Mouse (Mus musculus): ENCODE results near the gene Ttn.
"Not testable (repeated sequence)": the region's sequence is repeated elsewhere in the genome, so short reads cannot be mapped to it uniquely, and the experiment has no call there.

Gene Ttn

DNA sequence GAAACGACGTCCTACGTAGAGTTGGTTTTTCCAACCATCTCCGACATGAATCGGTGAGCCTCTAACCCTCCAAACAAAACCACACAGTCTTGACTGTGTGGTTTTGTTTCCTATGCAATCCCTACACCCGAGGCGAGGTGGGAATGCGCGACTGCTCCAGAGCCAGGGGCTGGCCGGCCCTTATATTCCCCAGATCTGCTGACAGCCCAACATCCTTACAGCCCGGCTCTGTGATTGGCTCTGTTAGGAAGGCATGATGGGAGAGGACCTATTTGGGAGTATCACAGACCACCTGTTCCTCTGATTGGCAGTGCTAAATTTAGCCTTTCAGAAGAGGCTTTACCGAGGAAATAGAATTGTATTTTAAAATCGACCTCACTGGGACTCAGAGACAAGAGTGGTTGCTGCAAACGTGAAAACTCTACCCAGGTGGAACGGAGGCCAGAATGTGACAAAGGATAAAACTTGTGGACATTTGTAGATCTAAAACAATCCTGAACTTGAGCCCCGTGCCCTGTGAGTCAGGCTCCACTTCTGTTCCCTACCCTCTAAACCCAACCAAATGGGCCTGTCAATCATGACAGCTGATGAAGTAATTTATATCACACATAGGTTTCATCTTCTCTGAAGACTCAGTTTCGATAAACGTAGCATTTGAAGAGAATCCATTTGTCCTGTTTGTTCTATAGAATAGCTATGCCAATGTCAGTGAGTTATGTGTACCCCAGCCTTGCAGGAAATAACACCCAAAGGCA lies at the start of gene Ttn:
Gene Ttn (minus strand): TSS at position 157 of the 755 bp plus-strand sequence.
- Histone ChIP-seq H3K27me3 (ENCODE audit: control insufficient read depth, insufficient read depth, low read length, poor library complexity, severe bottlenecking) (no peaks in the 10 kb centered on the region), H3K36me3 (ENCODE audit: control insufficient read depth, insufficient read depth, low read length, poor library complexity, severe bottlenecking) (no peaks in the 10 kb centered on the region)
- DNase-seq (ENCODE audit: low read depth, low spot score) = no peak

GRCm38 (mm10) chr2:77020649-77021048 lies 38.3 kb upstream of the Ttn start:
- Histone ChIP-seq H3K27me3 (ENCODE audit: control insufficient read depth, insufficient read depth, low read length, poor library complexity, severe bottlenecking) (no peaks in the 10 kb centered on the region), H3K36me3 (ENCODE audit: control insufficient read depth, insufficient read depth, low read length, poor library complexity, severe bottlenecking) (no peaks in the 10 kb centered on the region)
- no peak for DNase-seq (ENCODE audit: low read depth, low spot score)

DNA sequence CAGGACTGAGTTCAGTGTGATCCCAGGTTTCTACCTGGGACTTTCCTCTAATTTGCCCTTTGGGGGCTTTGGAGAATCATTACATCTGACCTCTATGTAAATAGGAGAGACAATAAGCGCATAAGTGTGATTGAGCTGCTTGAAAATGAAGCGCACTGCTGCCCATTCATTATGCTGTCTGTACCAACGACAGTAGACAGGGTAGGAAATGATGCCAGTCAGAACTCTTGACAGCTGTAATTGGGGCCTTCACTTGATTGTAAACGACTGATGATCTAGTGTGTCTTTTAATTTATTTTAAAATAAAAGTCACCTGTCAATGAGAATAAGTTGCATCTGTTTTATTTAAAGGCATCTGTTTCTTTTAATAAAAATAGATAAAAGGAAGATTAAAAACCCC lies 35.4 kb upstream of the Ttn start:
- no peaks in the 10 kb centered on the region for H3K36me3 ChIP-seq (ENCODE audit: control insufficient read depth, insufficient read depth, low read length, poor library complexity, severe bottlenecking)
- DNase-seq (ENCODE audit: low read depth, low spot score) = no peak
- no peaks in the 10 kb centered on the region for H3K27me3 ChIP-seq (ENCODE audit: control insufficient read depth, insufficient read depth, low read length, poor library complexity, severe bottlenecking)

DNA sequence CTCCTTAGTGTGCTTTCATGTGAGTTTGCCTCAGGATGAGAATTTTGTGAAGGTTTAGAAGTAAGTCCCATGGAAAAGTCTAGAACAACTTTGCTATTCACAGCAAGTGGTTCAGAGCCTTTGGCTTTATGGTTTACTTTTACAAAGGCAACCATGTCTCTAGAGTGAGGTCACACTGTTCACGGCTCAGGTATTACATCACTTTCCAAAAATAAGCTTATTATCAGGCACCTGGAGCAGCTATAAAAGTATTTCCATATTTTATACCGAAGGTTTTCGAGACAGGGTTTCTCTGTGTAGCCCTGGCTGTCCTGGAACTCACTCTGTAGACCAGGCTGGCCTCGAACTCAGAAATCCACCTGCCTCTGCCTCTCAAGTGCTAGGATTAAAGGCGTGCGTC lies 31.1 kb upstream of the Ttn start:
- DNase-seq (ENCODE audit: low read depth, low spot score); H3K27me3 ChIP-seq (ENCODE audit: control insufficient read depth, insufficient read depth, low read length, poor library complexity, severe bottlenecking); H3K36me3 ChIP-seq (ENCODE audit: control insufficient read depth, insufficient read depth, low read length, poor library complexity, severe bottlenecking): not testable (repeated sequence)

DNA sequence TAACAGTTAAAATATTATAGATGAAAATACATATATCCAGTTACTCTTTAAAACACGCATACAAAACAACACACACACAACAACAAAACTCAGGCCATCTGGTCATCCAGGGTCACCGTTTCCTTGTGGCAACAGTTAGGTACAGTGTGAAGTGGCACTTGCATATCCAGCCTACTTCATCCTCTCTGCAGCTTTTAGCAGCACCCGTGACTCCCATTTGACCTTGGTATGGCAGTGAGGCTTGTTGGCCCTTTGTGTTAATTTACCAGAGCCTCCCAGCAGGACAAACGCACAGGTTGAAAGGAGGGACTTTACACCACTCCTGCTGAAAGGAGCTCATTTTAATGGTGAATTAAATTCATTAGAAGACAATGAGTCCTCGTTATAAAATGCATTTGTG lies 29.6 kb upstream of the Ttn start:
- Histone ChIP-seq H3K27me3 (ENCODE audit: control insufficient read depth, insufficient read depth, low read length, poor library complexity, severe bottlenecking) (no peaks in the 10 kb centered on the region), H3K36me3 (ENCODE audit: control insufficient read depth, insufficient read depth, low read length, poor library complexity, severe bottlenecking) (no peaks in the 10 kb centered on the region)
- no peak for DNase-seq (ENCODE audit: low read depth, low spot score)

DNA sequence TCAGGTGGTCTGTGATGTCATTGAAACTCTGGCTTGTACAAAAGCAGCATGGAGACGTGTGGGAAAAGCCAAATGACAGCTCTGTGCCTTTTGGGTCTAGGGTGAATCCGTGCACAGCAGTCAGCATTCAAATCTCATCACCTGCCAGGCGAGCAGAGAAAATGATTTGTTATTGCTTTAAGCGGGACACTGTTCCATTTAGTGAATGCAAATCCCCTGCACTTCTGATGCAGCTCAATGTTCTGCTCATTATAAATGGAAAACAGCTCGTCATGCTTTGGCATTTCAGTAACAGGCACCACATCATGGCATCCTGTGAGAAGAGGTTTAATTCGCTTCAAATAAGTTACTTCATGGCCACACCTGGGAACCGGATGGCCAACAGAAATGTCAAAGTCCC lies 24.7 kb upstream of the Ttn start:
- Histone ChIP-seq H3K27me3 (ENCODE audit: control insufficient read depth, insufficient read depth, low read length, poor library complexity, severe bottlenecking) (no peaks in the 10 kb centered on the region), H3K36me3 (ENCODE audit: control insufficient read depth, insufficient read depth, low read length, poor library complexity, severe bottlenecking) (no peaks in the 10 kb centered on the region)
- DNase-seq (ENCODE audit: low read depth, low spot score) = no peak

DNA sequence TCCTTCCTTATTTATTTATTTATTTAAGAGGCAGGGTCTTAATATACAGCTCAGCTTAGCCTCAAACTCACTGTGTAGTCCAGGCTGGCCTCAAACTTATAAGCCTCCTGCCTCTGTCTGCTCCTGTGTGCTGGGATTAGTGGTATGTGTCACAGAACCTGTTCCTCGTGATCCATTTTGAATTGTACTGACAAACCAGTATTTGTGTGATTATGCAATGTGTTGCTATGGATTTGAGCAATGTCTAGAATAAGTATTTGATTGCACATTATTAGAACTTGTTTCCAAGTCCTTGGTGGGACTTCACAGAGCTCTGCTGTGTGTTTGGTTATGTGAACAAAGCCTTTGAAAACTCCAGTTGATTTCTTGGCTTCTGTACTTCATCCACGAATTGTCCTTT lies 20.8 kb upstream of the Ttn start:
- H3K36me3 ChIP-seq (ENCODE audit: control insufficient read depth, insufficient read depth, low read length, poor library complexity, severe bottlenecking) = no peaks in the 10 kb centered on the region
- DNase-seq (ENCODE audit: low read depth, low spot score) = no peak
- H3K27me3 ChIP-seq (ENCODE audit: control insufficient read depth, insufficient read depth, low read length, poor library complexity, severe bottlenecking) = no peaks in the 10 kb centered on the region

GRCm38 (mm10) chr2:76998351-76998750 lies 16.0 kb upstream of the Ttn start:
- DNase-seq (ENCODE audit: low read depth, low spot score) = no peak
- no peaks in the 10 kb centered on the region for H3K36me3 ChIP-seq (ENCODE audit: control insufficient read depth, insufficient read depth, low read length, poor library complexity, severe bottlenecking)
- H3K27me3 ChIP-seq (ENCODE audit: control insufficient read depth, insufficient read depth, low read length, poor library complexity, severe bottlenecking) = no peaks in the 10 kb centered on the region

DNA sequence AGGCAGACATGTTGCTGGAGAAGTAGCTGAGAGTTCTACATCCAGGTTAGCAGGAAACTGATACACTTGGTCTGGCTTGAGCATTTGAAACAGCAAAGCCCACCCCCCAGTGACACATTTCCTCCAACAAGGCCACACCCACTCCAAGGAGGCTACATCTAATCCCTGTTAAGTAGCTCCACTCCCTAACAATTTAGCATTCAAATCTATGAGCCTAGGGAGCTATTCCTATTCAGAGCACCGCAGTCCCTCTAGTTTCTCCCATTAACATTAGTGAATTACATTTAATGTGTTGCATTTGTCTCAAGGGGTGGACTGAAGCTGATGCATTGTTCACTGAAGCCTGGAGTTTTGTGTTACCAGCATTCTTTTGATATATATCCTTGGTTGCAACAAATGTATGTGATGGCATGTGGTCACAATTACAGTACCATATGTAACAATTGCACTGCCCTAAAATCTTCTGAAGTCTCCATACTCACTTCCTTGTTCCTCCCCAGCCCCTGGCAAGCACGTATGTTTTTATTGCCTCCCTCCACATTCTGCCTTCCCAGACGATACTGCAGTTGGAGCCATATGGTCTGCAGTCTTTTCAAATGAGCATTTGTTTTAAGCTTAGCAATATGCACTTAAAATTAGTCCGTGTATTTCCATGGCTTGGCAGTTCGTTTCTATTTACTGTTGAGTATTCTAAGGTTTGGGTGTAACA lies 10.3 kb upstream of the Ttn start:
- no peak for DNase-seq (ENCODE audit: low read depth, low spot score)
- H3K36me3 ChIP-seq (ENCODE audit: control insufficient read depth, insufficient read depth, low read length, poor library complexity, severe bottlenecking) = no peaks in the 10 kb centered on the region

GRCm38 (mm10) chr2:76987317-76987716 lies 5.0 kb upstream of the Ttn start:
- no peak for DNase-seq (ENCODE audit: low read depth, low spot score)
- no peaks in the 10 kb centered on the region for H3K27me3 ChIP-seq (ENCODE audit: control insufficient read depth, insufficient read depth, low read length, poor library complexity, severe bottlenecking)
- no peaks in the 10 kb centered on the region for H3K36me3 ChIP-seq (ENCODE audit: control insufficient read depth, insufficient read depth, low read length, poor library complexity, severe bottlenecking)

More for the DNA sequence above, 10.3 kb upstream of the Ttn start:
- H3K27me3 ChIP-seq (ENCODE audit: control insufficient read depth, insufficient read depth, low read length, poor library complexity, severe bottlenecking) = no peaks in the 10 kb centered on the region

GRCm38 (mm10) chr2:76984384-76984783 lies 2.0 kb upstream of the Ttn start:
- Histone ChIP-seq H3K36me3 (ENCODE audit: control insufficient read depth, insufficient read depth, low read length, poor library complexity, severe bottlenecking) (no peaks in the 10 kb centered on the region), H3K27me3 (ENCODE audit: control insufficient read depth, insufficient read depth, low read length, poor library complexity, severe bottlenecking) (no peaks in the 10 kb centered on the region)
- DNase-seq (ENCODE audit: low read depth, low spot score) = no peak

DNA sequence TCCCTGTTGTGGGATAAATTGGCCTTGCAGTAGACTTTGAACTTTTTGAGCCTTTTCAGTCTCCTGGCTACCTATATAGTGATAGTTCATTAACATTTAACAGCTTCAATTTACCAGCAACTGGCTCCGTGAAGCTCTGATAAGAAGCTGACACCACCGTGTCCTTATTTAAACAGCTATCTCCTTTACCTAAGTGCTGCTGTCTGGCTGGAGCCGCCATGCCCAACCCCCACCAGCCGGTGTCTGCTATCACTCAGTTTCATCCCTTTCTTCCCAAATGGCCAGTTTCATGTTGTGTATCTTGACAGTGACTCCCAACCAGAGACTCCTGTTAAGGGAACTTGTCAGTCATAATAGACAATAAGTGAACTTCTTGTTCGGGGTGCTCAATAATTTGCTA lies 1.3 kb upstream of the Ttn start:
- Histone ChIP-seq H3K36me3 (ENCODE audit: control insufficient read depth, insufficient read depth, low read length, poor library complexity, severe bottlenecking) (no peaks in the 10 kb centered on the region), H3K27me3 (ENCODE audit: control insufficient read depth, insufficient read depth, low read length, poor library complexity, severe bottlenecking) (no peaks in the 10 kb centered on the region)
- no peak for DNase-seq (ENCODE audit: low read depth, low spot score)

GRCm38 (mm10) chr2:76981717-76982116 lies 630 bp downstream of the Ttn start:
- H3K36me3 ChIP-seq (ENCODE audit: control insufficient read depth, insufficient read depth, low read length, poor library complexity, severe bottlenecking) = no peaks in the 10 kb centered on the region
- no peak for DNase-seq (ENCODE audit: low read depth, low spot score)
- no peaks in the 10 kb centered on the region for H3K27me3 ChIP-seq (ENCODE audit: control insufficient read depth, insufficient read depth, low read length, poor library complexity, severe bottlenecking)

GRCm38 (mm10) chr2:76980146-76980545 lies 2.2 kb downstream of the Ttn start:
- DNase-seq (ENCODE audit: low read depth, low spot score) = peak; percentile 4
- H3K36me3 ChIP-seq (ENCODE audit: control insufficient read depth, insufficient read depth, low read length, poor library complexity, severe bottlenecking) = no peaks in the 10 kb centered on the region
- no peaks in the 10 kb centered on the region for H3K27me3 ChIP-seq (ENCODE audit: control insufficient read depth, insufficient read depth, low read length, poor library complexity, severe bottlenecking)

DNA sequence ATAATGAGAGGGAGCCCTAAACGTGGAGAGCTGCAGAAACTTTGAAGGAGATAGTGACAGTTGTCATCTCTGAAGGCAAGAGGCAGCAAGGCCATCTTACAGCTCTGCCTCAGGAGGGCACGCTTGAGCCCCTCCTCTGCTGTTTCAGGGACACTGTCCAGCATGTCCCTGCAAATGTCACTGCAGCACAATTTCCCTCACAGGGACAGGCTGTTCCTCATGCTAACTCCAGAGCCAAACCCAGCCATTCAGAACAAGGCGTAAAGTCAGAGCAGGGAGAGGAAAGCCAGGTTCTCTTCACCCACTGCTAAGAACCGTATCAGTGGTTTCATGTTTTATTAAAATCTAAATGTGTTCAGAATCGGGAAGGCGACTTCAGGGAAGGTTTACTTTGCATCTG lies 4.7 kb downstream of the Ttn start:
- Histone ChIP-seq H3K27me3 (ENCODE audit: control insufficient read depth, insufficient read depth, low read length, poor library complexity, severe bottlenecking) (no peaks in the 10 kb centered on the region), H3K36me3 (ENCODE audit: control insufficient read depth, insufficient read depth, low read length, poor library complexity, severe bottlenecking) (no peaks in the 10 kb centered on the region)
- DNase-seq (ENCODE audit: low read depth, low spot score) = no peak

All from splenic B cell, adult 2 months (primary cell).